Mouse (Mus musculus) CH12.LX (cell line): ENCODE results near the gene Eif5.

ENCODE experiments used
- CHD1 ChIP-seq: IDR thresholded peaks from 2 replicates; pipeline ENCODE4 v1.6.1; 2012; ENCODE audit warnings: low read depth, low read length, improper control_type of control experiment, inconsistent platforms
- CTCF ChIP-seq, 2 experiments: IDR thresholded peaks in 1 of 2; conservative IDR thresholded peaks in 1 of 2; 2 replicates each; pipeline ENCODE4 v1.5.1; 2011 to 2012; ENCODE audit warnings: low read depth in 2 of 2, low read length in 2 of 2, improper control_type of control experiment in 1 of 2, inconsistent platforms in 1 of 2, mild to moderate bottlenecking in 1 of 2, moderate library complexity in 1 of 2
- E2F4 ChIP-seq: IDR thresholded peaks from 2 replicates; pipeline ENCODE4 v1.6.1; 2011; ENCODE audit warnings: low read depth, low read length, improper control_type of control experiment; ENCODE audit not compliant: insufficient replicate concordance
- EP300 ChIP-seq: IDR thresholded peaks from 2 replicates; pipeline ENCODE4 v1.6.1; 2011; ENCODE audit warnings: low read length, improper control_type of control experiment
- JUND ChIP-seq: conservative IDR thresholded peaks from 2 replicates; pipeline ENCODE4 v1.6.1; 2011; ENCODE audit warnings: low read depth, low read length, improper control_type of control experiment
- KAT2A ChIP-seq: IDR thresholded peaks from 2 replicates; pipeline ENCODE4 v1.6.1; 2012; ENCODE audit warnings: low read length, improper control_type of control experiment, inconsistent platforms; ENCODE audit not compliant: insufficient replicate concordance
- POLR2A ChIP-seq: IDR thresholded peaks from 2 replicates; pipeline ENCODE4 v1.6.1; 2011; ENCODE audit warnings: low read depth, mild to moderate bottlenecking, improper control_type of control experiment, low read length
- RCOR1 ChIP-seq: conservative IDR thresholded peaks from 2 replicates; pipeline ENCODE4 v1.6.1; 2012; ENCODE audit warnings: low read depth, mild to moderate bottlenecking, inconsistent platforms, low read length, improper control_type of control experiment
- SMC3 ChIP-seq: IDR thresholded peaks from 2 replicates; pipeline ENCODE4 v1.6.1; 2011; ENCODE audit warnings: low read depth, low read length, improper control_type of control experiment
- TBP ChIP-seq: conservative IDR thresholded peaks from 2 replicates; pipeline ENCODE4 v1.6.1; 2011; ENCODE audit warnings: low read depth, low read length, improper control_type of control experiment
- TCF12 ChIP-seq: IDR thresholded peaks from 2 replicates; pipeline ENCODE4 v1.6.1; 2014; ENCODE audit warnings: low read depth, mild to moderate bottlenecking, inconsistent platforms, low read length, improper control_type of control experiment
- USF2 ChIP-seq: conservative IDR thresholded peaks from 2 replicates; pipeline ENCODE4 v1.6.1; 2011; ENCODE audit warnings: low read depth, low read length, improper control_type of control experiment

DNA sequence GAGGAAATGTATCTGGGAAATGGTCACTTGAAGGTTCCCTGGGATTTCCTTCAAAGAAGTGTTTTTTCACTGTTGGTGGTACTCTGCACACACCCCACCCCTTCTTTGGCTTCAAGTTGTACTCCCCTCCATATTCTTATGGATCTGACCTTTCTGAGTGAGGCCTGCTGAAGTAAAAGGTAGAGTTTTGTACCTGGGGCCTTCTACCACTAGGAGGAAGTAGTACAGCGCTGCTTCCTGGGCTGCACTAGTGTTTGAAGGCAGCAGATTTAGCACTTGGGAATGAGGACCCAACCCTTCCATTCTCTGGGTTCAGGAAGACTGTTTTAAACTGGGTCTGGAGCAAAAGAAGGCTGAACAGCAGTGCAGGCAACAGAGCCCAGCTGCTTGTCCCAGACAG lies 12.9 kb downstream of the Eif5 start:
- TF ChIP-seq EP300: no peak
- TF ChIP-seq CTCF (conservative IDR thresholded peaks at IDR 0.05 in 1 of 2, IDR thresholded peaks at IDR 0.05 in 1 of 2; ENCODE audit: low read depth in 2 of 2, low read length in 2 of 2): no peak
- no peak for TF ChIP-seq POLR2A
- no peak for TF ChIP-seq JUND
- TF ChIP-seq TCF12: no peak
- no peak for TF ChIP-seq SMC3
- no peak for TF ChIP-seq USF2
- no peak for TF ChIP-seq KAT2A
- TF ChIP-seq CHD1: no peak
- TF ChIP-seq RCOR1: no peak
- TF ChIP-seq E2F4: no peak
- no peak for TF ChIP-seq TBP
